Mouse (Mus musculus) midbrain, embryonic 15.5 days (tissue): ENCODE results near the gene Mindy1. TPM values are rescaled to one million over a fixed set of nuclear protein-coding genes. Genes with fewer than 3 reads are reported as not detected.

ENCODE experiments used
- ATAC-seq: fragments of 200-750 bp; cut with Nextera tagmentation; replicated peaks from 2 replicates; pipeline ENCODE4 v1.8.0; 2017; ENCODE audit warnings: moderate TSS enrichment
- H3K27ac ChIP-seq: fragments of 300-500 bp; sonication (generic); 2 replicates; pipeline ENCODE4 v1.5.1; 2015; ENCODE audit warnings: mild to moderate bottlenecking, inconsistent platforms
- H3K27me3 ChIP-seq: fragments of 300-500 bp; sonication (generic); replicated peaks from 2 replicates; pipeline ENCODE4 v1.6.1; 2015; ENCODE audit warnings: inconsistent platforms
- H3K36me3 ChIP-seq: fragments of 300-500 bp; sonication (generic); replicated peaks from 2 replicates; pipeline ENCODE4 v1.6.1; 2015; ENCODE audit warnings: inconsistent platforms
- H3K4me1 ChIP-seq: fragments of 300-500 bp; sonication (generic); 2 replicates; pipeline ENCODE4 v1.6.1; 2015; ENCODE audit warnings: inconsistent platforms
- H3K4me2 ChIP-seq: fragments of 300-500 bp; sonication (generic); 2 replicates; pipeline ENCODE4 v1.6.1; 2015; ENCODE audit warnings: inconsistent platforms, mild to moderate bottlenecking, moderate library complexity
- H3K4me3 ChIP-seq: fragments of 300-500 bp; sonication (generic); 2 replicates; pipeline ENCODE4 v1.5.1; 2015; ENCODE audit warnings: mild to moderate bottlenecking, inconsistent platforms
- H3K9ac ChIP-seq: fragments of 300-500 bp; sonication (generic); 2 replicates; pipeline ENCODE4 v1.6.1; 2015; ENCODE audit warnings: mild to moderate bottlenecking, inconsistent platforms
- H3K9me3 ChIP-seq: fragments of 300-500 bp; sonication (generic); 2 replicates; pipeline ENCODE4 v1.6.1; 2016; ENCODE audit warnings: inconsistent platforms
- WGBS: fragments of 180-500 bp; shearing (Covaris S2); methylation state at CpG from one replicate; pipeline ENCODE4 v1.1.7; 2015; ENCODE audit warnings: mixed read lengths; 5-methylcytosine and 5-hydroxymethylcytosine counted together
- polyA plus RNA-seq: library from polyadenylated mRNA; unstranded; fragments of >200 nt; fragmentation: Nextera tagmentation; extraction: Ambion mirVana; gene quantifications from 2 replicates; pipeline ENCODE4 v1.2.1, GENCODE M21; 2015

The Mindy1 gene
- polyA plus RNA-seq, 1 experiment from 2014 or later, result 43.7 TPM

- no peaks in the 10 kb centered on the region for H3K4me1 ChIP-seq
- no peaks in the 10 kb centered on the region for H3K27me3 ChIP-seq
- no peak overlapping the region for H3K9ac ChIP-seq
- H3K27ac ChIP-seq, result no peak overlapping the region
- no peak overlapping the region for H3K4me3 ChIP-seq
- no peak overlapping the region for H3K4me2 ChIP-seq
- peaks cover 6% of the 10 kb centered on the region; the same call in 1 of the 2 replicates for H3K36me3 ChIP-seq
- ATAC-seq, result no peak
- H3K9me3 ChIP-seq, result no peaks in the 10 kb centered on the region
- WGBS, result 87% methylated on average over 1 of the region's 1 CpGs
These were observed 33.3 kb upstream of the Mindy1 start for GRCm38 (mm10) chr3:95247660-95248336.

GRCm38 (mm10) chr3:95250361-95250760 lies 30.8 kb upstream of the Mindy1 start:
- H3K4me1 ChIP-seq, result no peaks in the 10 kb centered on the region
- no peaks in the 10 kb centered on the region for H3K27me3 ChIP-seq
- H3K27ac ChIP-seq, result no peak overlapping the region
- H3K9me3 ChIP-seq, result no peaks in the 10 kb centered on the region
- no peak overlapping the region for H3K4me3 ChIP-seq
- H3K36me3 ChIP-seq, result peaks cover 18% of the 10 kb centered on the region; the same call in 1 of the 2 replicates
- no peak overlapping the region for H3K4me2 ChIP-seq
- 85% methylated on average over 5 of the region's 5 CpGs for WGBS
- no peak overlapping the region for H3K9ac ChIP-seq
- ATAC-seq, result no peak

- no peak within 1 kb of the TSS for H3K4me2 ChIP-seq
- H3K27me3 ChIP-seq, result no peaks in the 10 kb centered on the region
- 66% methylated on average over 7 of the region's 7 CpGs for WGBS
- ATAC-seq, result no peak
- H3K9ac ChIP-seq, result no peak within 1 kb of the TSS
- no peaks in the 10 kb centered on the region for H3K9me3 ChIP-seq
- no peak within 1 kb of the TSS for H3K27ac ChIP-seq
- no peak within 1 kb of the TSS for H3K4me3 ChIP-seq
- no peaks in the 10 kb centered on the region for H3K4me1 ChIP-seq
- peaks cover 20% of the 10 kb centered on the region; the same call in 1 of the 2 replicates for H3K36me3 ChIP-seq
These were observed 30.2 kb upstream of the Mindy1 start, which contains the start of gene Bnipl for GRCm38 (mm10) chr3:95250783-95251424. Gene Bnipl (minus strand): TSS chr3:95251193.

DNA sequence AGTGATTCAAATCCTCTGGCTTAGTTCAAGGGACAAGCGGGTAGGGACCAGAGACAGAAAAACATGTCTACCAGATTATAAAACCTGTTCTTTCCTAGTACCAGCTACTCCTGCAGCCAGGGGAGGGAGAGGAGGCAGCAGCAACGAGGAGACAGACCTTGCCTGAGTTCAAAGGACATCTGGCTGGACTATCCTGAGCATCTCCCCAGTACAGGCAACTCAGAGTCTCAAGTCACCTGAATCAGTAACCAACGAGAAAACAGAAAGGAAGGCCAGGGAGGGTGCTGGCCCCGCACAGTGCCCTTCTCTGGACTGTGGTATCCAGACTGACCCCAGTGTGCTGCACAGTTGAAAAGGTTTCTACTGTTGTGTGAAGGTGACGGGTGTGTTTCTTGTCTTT lies 24.2 kb upstream of the Mindy1 start:
- H3K4me1 ChIP-seq, result no peaks in the 10 kb centered on the region
- H3K4me3 ChIP-seq, result no peak overlapping the region
- no peak for ATAC-seq
- H3K36me3 ChIP-seq, result peaks cover 68% of the 10 kb centered on the region
- WGBS, result 83% methylated on average over 5 of the region's 5 CpGs
- H3K9me3 ChIP-seq, result no peaks in the 10 kb centered on the region
- no peak overlapping the region for H3K27ac ChIP-seq
- H3K9ac ChIP-seq, result no peak overlapping the region
- no peaks in the 10 kb centered on the region for H3K27me3 ChIP-seq
- H3K4me2 ChIP-seq, result no peak overlapping the region

- WGBS, result 94% methylated on average over 4 of the region's 4 CpGs
These were observed 19.2 kb upstream of the Mindy1 start for GRCm38 (mm10) chr3:95261975-95262374.

DNA sequence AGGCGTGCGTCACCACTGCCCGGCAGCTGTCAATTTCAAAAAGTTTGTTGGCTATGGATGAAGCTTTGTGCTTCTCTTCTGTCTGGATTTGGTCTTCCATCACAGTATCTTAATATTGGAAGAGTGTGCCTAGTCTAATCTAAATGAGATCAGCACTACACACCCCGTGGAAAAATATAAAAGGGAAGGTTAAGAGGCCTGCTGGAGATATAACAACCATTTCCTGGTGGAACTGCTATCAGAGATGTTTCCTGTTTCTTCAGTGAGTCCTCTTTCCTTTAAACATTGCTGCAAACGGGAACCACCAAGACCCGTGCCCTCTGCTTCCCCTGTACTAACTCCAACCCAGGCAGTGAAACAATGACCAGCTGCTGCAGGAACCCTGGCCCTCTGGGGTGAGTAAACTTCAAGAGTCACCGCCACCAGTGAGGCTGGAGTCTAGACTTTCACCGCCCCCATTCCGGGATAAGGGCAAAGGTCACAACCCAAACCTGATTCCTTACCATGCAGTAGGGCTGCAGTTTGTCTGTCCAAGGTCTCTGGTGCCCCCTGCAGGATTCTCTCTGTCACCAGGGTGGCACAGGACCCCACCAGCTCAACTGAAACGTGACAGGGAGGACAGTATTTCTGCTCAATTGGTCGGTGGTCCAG lies 17.9 kb upstream of the Mindy1 start:
- Histone ChIP-seq H3K9ac (no peak overlapping the region), H3K4me2 (no peak overlapping the region), H3K4me3 (no peak overlapping the region), H3K4me1 (no peaks in the 10 kb centered on the region), H3K36me3 (peaks cover 60% of the 10 kb centered on the region), H3K9me3 (no peaks in the 10 kb centered on the region), H3K27me3 (no peaks in the 10 kb centered on the region), H3K27ac (no peak overlapping the region)
- WGBS, result 53% methylated on average over 11 of the region's 11 CpGs
- no peak for ATAC-seq

More at GRCm38 (mm10) chr3:95261975-95262374, 19.2 kb upstream of the Mindy1 start:
- Histone ChIP-seq H3K9ac (no peak overlapping the region), H3K4me2 (no peak overlapping the region), H3K27me3 (no peaks in the 10 kb centered on the region), H3K36me3 (peaks cover 64% of the 10 kb centered on the region), H3K9me3 (no peaks in the 10 kb centered on the region), H3K4me1 (no peaks in the 10 kb centered on the region), H3K27ac (no peak overlapping the region), H3K4me3 (no peak overlapping the region)
- no peak for ATAC-seq

- peaks cover 51% of the 10 kb centered on the region for H3K36me3 ChIP-seq
These were observed 16.4 kb upstream of the Mindy1 start for GRCm38 (mm10) chr3:95264724-95265123.

DNA sequence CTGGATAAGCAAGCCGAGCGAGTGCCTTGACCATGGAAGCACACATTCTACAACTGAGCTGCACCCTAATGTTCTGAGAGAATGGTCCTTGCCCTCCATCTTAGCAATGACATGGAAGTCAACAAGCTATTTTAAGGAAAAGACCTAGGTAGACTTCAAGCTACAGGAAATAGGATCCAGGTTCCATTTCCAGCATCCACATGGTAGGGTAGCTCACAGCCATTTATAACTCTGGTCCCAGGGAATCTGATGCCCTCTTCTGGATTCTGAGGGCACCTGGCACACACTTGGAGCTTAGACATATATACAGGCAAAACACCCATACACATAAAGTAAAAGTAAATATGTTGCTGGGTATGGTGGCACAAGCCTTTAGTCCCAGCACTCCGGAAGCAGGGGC lies 15.1 kb upstream of the Mindy1 start:
- Histone ChIP-seq H3K27ac (no peak overlapping the region), H3K9me3 (no peaks in the 10 kb centered on the region), H3K4me2 (no peak overlapping the region), H3K27me3 (no peaks in the 10 kb centered on the region), H3K9ac (no peak overlapping the region), H3K4me3 (no peak overlapping the region), H3K36me3 (peaks cover 43% of the 10 kb centered on the region), H3K4me1 (no peaks in the 10 kb centered on the region)
- no peak for ATAC-seq
- 95% methylated on average over 3 of the region's 3 CpGs for WGBS

More at GRCm38 (mm10) chr3:95264724-95265123, 16.4 kb upstream of the Mindy1 start:
- Histone ChIP-seq H3K9ac (no peak overlapping the region), H3K9me3 (no peaks in the 10 kb centered on the region), H3K27ac (no peak overlapping the region), H3K27me3 (no peaks in the 10 kb centered on the region), H3K4me1 (no peaks in the 10 kb centered on the region), H3K4me3 (no peak overlapping the region), H3K4me2 (no peak overlapping the region)
- WGBS, result 76% methylated on average over 1 of the region's 1 CpGs
- no peak for ATAC-seq

GRCm38 (mm10) chr3:95267855-95268254 lies 13.3 kb upstream of the Mindy1 start:
- Histone ChIP-seq H3K9ac (no peak overlapping the region), H3K4me2 (no peak overlapping the region), H3K27ac (no peak overlapping the region), H3K4me3 (no peak overlapping the region), H3K9me3 (no peaks in the 10 kb centered on the region), H3K27me3 (no peaks in the 10 kb centered on the region), H3K4me1 (no peaks in the 10 kb centered on the region), H3K36me3 (peaks cover 30% of the 10 kb centered on the region)
- no peak for ATAC-seq

- H3K27ac ChIP-seq, result no peak overlapping the region
- H3K36me3 ChIP-seq, result peaks cover 19% of the 10 kb centered on the region
- H3K27me3 ChIP-seq, result no peaks in the 10 kb centered on the region
- H3K4me2 ChIP-seq, result no peak overlapping the region
- WGBS, result 88% methylated on average over 5 of the region's 5 CpGs
- H3K9ac ChIP-seq, result no peak overlapping the region
- no peaks in the 10 kb centered on the region for H3K9me3 ChIP-seq
- ATAC-seq, result no peak
- no peaks in the 10 kb centered on the region for H3K4me1 ChIP-seq
- H3K4me3 ChIP-seq, result no peak overlapping the region
These were observed 11.4 kb upstream of the Mindy1 start for GRCm38 (mm10) chr3:95269789-95270188.

DNA sequence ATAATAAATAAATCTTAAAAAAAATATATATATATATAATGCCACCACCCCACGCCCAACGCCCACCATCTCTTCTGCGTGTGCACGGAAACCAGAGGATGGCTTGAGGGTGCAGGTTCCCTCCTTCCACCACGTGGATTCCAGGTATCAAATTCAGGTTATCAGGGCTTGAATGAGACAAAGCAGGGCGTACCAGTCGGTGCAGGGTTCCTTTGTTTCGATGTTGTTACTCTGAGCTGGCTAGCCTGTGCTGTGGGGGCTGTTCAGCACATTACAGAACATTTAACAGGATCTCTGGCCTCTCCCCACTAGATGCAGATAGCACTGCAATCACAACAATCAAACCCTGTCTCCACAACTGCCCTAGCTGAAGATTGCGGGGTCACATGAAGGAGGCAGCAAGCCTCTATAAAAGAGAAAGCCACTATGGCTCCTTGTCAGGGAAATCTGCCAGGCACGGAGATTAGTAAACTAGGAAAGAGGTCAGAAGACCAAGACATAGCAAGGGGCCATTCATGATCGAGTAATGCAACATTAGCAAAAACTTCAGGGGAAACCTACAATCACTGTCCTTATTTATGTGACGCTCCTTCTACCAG lies 10.3 kb upstream of the Mindy1 start:
- no peak for ATAC-seq
- no peaks in the 10 kb centered on the region for H3K9me3 ChIP-seq
- no peak overlapping the region for H3K27ac ChIP-seq
- H3K36me3 ChIP-seq, result peaks cover 12% of the 10 kb centered on the region; the same call in 1 of the 2 replicates
- H3K9ac ChIP-seq, result no peak overlapping the region
- H3K27me3 ChIP-seq, result no peaks in the 10 kb centered on the region
- H3K4me3 ChIP-seq, result no peak overlapping the region
- H3K4me1 ChIP-seq, result no peaks in the 10 kb centered on the region
- WGBS, result 86% methylated on average over 12 of the region's 12 CpGs
- H3K4me2 ChIP-seq, result no peak overlapping the region

- WGBS, result 92% methylated on average over 5 of the region's 5 CpGs
- ATAC-seq, result no peak
- no peaks in the 10 kb centered on the region for H3K9me3 ChIP-seq
These were observed 7.7 kb upstream of the Mindy1 start for GRCm38 (mm10) chr3:95273471-95273870.

More at GRCm38 (mm10) chr3:95273471-95273870, 7.7 kb upstream of the Mindy1 start:
- Histone ChIP-seq H3K4me2 (no peak overlapping the region), H3K27me3 (no peaks in the 10 kb centered on the region), H3K27ac (no peak overlapping the region), H3K4me1 (no peaks in the 10 kb centered on the region), H3K9ac (no peak overlapping the region), H3K36me3 (peaks cover 4% of the 10 kb centered on the region; the same call in 1 of the 2 replicates), H3K4me3 (no peak overlapping the region)
